Mouse (Mus musculus) spleen, postnatal 36 days (tissue): ENCODE measurements around the gene Bdnf.

ENCODE experiments used
- DNase-seq, 2 experiments: peaks; one replicate each; pipeline ENCODE4 v3.0.0; 2022; ENCODE audit warnings: low spot score in 2 of 2, mixed read lengths in 1 of 2

The Bdnf gene

DNA sequence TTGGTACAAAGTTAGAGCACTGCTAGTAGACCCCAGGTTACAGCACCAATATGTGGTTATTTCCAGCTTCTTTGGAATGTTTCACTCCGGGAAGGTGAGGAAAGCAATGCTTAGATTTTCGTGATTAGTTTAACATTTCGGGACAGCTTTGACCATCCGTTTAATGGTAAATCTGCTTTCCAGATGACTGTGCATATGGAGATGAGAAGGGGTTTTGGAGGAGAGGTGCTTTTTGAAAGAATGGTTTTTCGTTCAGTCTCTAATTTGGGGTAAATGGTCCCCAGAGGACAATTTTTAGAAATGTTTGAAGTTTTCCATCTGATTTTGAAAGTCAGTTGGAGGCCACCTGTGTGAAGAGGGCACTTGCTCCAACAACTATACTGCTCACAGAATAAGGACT, 29.6 kb downstream of the Bdnf start:
- DNase-seq, result no peak

DNA sequence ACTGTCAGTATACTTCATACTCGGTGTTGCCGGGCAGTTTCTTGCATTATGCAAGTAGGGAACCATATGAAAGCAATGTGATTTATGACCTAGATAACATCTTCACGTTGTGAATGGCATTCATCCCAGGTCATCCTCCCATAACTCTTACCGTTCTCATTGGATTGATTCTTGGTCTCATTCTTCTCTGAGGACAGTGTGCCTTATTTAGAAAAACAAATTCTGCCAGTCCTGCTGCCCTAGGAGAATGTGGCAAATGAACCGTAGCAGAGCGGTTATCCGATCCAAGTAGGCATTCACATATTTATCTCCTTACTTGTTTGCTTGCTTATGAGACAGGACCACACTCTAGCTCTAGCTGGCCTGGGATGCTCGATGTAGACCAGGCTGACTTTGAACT, 32.0 kb downstream of the Bdnf start:
- DNase-seq, result no peak

DNA sequence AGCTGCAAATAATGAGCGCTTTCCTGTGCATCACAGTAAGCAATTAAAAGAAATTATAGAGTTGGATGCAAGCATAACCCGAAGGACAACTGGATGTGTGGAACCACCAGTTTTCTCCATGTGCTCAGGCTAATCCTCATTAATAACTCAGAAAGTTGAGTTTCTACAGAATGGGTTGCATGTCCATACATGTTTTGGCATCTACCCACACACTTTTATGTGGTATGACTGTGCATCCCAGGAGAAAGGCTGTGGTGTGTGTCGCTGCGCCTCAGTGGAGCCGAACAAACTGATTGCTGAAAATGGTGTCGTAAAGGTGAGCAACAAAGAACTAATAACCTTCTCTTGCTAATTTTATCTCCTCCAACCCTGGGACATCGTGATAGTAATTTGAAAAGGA, 34.8 kb downstream of the Bdnf start:
- DNase-seq, result no peak

DNA sequence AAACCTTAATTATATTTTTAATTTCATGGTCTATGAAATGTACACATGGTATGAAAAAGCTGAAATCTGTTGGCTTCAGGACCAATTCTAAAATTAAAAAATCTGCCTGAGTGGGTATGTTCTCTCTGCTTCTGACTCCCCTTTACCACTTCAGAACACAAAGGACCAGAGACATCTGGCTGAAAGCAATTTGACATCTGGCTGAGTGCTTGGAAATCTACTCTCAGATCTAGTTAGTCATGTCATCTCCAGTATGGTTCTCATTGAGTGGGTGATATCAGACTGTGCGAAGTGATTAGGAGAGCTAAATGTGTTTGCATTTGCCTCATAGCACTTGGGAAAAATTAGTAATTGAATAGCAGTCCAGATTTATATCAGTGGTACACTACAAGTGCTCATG, 36.5 kb downstream of the Bdnf start:
- no peak for DNase-seq

- DNase-seq, result no peak
Observed at GRCm38 (mm10) chr2:109725261-109725660, 50.8 kb downstream of the Bdnf start.

DNA sequence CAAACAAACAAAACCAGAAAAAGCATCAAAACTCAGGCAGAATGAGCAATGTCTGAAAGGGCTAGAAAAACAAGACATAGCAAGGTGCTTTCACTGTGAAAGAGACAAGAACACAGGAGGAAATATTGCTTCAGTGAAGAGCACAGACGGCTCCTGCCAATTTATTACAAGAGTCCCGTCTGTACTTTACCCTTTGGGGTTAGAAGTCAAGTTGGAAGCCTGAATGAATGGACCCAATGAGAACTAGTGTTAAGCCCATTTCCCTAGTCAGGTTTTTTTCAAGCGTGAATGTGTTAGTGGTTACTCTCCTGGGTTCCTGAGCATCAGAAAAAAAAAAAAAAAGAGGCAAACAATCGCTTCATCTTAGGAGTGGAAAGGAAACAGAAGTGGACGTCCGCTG, 51.3 kb downstream of the Bdnf start:
- DNase-seq, result no peak

DNA sequence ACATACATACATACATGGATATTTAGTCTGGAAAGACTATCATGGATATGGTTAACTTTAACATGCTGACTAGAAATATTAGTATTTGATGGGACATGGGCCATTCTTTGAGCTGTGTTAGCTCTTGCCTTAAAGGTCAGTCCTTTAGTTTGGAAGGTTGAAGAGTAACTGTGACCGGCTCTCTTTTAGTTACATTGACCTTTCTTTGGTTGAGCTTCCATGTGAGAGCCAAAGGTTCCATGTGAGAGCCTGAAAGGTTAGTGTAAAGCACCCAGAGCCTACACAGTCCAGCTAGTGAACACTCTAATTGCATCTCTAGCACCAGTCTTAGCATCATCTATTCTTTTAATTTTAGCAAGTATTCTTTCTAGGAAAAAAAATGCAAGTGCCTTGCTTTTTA, 54.7 kb downstream of the Bdnf start:
- no peak for DNase-seq

- DNase-seq, result no peak
Observed at GRCm38 (mm10) chr2:109733201-109734039, 58.9 kb downstream of the Bdnf start.

DNA sequence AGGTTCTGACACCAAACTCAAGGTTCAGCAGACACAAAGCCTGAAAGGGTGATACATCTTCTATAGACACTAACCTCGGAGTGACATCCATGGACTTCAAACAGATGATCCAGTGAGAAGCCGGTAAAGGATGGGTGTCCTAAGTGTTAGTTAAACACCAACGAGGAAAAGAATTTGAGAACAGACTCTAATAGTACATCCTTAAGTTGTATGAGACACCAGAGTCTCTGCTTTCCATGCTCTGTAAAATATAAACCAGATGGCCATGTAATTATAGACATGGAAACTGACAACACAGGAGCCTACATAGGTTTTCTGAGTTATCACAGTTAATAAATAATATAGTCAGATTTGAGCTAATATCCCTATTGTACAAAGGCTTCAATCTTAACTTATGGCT, 59.7 kb downstream of the Bdnf start:
- DNase-seq, result no peak

- DNase-seq, result no peak
Observed at GRCm38 (mm10) chr2:109734666-109735065, 60.2 kb downstream of the Bdnf start.

DNA sequence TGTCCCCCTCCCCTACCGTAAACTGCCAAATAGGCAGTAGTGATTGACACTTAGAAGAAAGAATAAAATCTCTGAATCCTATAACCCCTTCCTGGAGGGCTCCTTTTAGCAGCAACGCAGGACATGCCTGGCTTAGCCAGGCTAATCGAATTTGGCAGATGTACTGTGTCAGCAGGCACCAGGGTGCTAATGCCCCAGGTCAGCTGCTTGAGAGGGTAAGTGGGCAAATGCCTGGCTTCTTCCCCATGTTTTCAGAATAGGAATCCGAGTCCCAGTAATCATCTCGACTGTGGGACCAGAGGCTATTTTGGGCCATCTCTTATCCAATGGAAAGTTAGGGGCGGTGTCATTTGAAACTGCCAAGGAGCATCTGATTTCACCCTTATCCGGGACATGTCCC, 60.8 kb downstream of the Bdnf start:
- DNase-seq, result no peak

GRCm38 (mm10) chr2:109736306-109736705, 61.8 kb downstream of the Bdnf start:
- DNase-seq, result no peak

DNA sequence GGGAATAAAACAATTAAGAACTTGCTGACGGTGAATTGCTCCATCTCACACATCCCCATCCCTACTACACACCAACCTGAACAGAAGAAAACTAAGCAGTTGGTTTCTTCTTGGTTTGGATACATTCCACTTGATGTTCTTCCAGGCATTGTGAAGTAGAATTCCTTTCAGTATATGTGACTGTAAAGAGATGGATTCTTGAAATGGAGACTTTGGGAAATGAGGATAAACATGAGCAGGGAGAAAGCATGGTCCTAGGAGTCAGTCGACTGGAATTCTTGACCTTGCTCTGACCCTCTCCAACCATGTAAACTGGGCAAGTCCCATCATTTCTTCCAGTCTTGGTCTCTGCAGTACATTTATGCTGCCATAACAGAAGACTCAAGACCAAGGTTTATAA, 63.8 kb downstream of the Bdnf start:
- DNase-seq, result no peak

DNA sequence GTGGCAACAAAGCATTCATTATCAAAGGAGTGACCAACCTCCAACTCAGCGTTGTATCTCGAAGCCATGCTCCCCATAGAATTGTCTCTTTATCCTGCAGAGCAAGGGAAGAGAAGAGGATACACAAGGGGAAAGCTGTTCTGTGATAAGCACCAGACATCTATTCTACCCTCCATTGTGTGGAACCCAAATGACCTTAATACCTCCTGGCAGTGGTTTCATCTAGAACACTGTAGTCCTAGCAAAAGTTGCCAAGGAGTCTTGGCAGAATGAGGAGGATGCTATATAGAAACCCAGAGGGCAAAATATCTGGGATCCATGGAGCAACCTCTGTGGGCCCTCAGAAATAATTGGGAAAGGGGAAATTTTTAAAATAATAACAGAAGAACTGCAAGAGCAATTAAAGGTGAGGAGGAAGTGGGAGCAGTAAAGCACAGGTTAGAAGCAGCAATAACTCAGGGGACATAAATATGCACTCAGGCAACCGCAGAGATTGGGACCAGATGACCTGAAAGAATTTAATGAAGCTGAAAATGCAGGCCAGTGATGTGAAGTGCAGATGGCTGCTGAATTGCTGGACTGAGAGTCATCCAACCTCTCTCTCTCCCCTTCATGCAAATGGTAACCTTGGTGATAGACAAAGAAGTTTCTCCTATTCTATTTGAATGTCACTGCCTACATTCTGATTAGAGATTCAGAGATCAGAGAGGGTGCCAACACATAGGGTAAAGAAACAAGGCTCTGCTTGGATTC, 68.9 kb downstream of the Bdnf start:
- no peak for DNase-seq

DNA sequence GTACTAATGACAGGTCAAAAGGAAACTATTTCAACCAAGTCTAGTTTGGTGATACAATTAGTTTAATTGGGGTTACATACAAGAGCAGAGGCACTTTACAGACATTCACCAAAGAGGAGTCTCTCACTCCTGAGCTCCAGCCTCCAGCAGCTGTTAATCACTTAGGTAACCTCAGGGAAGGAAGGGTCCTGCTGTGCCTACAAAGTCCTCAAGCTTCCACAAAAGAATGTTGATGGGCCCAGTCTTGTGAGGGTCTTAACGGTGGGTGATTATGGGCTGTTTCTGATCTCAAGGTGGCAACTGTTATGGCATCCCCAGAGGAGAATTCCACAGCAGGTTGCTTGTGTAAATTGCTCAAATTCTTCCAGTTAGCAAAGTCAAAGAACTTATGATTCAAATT, 71.7 kb downstream of the Bdnf start:
- no peak for DNase-seq

- DNase-seq, result no peak
Observed at GRCm38 (mm10) chr2:109748412-109748811, 73.9 kb downstream of the Bdnf start.

DNA sequence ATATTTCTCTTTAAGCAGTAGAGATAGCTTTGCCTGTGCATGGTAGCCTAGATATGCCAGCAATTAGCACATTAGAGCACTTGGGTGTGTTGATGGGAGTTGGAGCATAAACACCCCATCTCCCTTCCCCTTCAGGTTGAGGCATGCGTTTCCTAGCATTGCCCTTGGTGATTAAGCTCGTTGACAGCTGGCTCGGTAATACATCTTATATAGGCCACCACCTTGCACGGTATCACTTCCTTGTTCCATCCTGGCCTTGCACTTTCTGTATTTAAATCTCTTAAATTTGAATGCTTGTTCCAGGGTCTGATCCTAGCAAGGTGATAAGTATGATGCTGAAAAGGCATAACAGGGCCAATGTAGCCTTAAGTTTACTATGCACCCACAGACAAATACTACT, 74.3 kb downstream of the Bdnf start:
- DNase-seq, result no peak

DNA sequence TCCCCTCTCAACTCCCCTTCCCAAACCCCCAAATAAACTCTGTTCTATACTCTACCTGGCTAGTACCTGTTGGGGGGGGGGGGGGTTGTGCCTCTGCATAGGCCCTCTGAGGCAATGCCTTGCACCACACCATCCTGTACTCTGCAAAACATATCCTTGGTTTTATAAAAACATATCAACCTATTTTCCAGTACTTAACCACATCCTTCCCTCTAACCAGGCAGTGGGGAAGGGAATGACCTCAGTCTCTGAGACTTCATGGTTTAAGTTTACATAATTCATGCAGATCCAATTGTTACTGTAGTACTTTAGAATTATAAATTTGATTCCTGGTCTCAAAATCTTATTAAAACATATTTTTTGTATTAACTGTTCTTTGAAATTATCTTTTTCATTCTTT, 75.5 kb downstream of the Bdnf start:
- no peak for DNase-seq

DNA sequence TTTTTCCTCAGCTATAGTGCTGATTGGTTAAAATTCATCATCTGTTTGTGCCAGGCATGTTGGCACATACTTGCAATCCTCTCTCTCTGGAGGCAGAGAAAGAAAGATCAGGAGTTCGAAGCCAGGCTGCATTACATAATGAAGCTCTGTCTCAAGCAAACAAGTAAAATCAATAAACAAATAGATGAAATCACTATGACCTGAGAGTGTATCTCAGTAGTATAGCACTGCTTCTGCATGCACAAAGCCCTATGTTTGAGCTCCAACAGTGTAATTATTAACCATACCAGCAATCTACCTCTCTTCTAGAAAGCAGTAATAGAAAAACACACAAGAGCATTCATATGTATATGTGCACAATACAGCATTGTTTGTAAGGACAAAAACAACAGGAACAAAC, 76.0 kb downstream of the Bdnf start:
- no peak for DNase-seq

GRCm38 (mm10) chr2:109756305-109756704, 81.8 kb downstream of the Bdnf start:
- DNase-seq, result no peak

DNA sequence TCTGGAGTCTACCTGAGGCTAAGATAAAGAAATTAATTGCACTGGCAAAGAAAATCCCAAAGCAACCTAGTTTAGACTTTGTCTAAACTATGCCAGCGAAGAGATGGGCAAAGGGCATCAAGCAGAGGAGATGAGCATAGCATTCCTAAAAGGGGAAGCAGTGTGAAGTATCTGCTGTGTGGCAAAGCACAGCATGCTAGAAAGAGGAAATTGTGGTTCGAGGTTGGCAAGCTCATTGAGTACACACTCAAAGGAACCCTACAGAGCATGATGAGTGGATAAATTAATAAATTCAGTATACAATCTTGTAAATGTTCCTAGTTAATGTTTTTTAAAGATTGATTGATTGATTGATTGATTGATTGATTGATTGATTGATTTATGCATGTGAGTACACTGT, 92.3 kb downstream of the Bdnf start:
- no peak for DNase-seq

GRCm38 (mm10) chr2:109768814-109769213, 94.3 kb downstream of the Bdnf start:
- DNase-seq, result no peak

GRCm38 (mm10) chr2:109776374-109776773, 101.9 kb downstream of the Bdnf start:
- DNase-seq, result no peak
